Mouse (Mus musculus): Measurements from ENCODE around the gene Denr. TPM values are rescaled to one million over a fixed set of nuclear protein-coding genes. Genes with fewer than 3 reads are reported as not detected.

Gene Denr
- polyA plus RNA-seq, 1 experiment from 2014 or later = 153 TPM

DNA sequence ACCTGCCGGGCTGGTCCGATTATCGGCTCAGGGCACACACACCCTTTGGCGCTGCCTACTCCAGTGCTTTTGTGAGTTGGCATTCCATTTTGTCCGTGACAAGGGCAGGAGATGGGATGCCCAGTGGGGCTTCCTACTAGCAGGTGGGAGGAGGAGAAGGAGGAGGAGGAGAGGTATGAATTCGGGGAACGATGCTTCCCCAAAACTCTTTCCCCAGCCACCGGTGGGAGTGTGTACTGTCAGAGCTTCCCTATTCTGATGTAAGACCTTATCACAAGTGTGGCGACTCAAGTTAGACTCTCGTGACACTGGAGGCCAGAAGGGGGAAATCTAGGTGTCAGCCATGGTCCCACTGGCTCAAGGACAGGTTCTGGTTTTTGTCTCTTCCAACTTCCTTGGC is 22.6 kb upstream of the Denr start:
- no peak overlapping the region for H3K9ac ChIP-seq
- no peak overlapping the region for H3K27ac ChIP-seq
- H3K4me1 ChIP-seq = 0 out of 2 replicates have a peak, but pooled peaks cover 2% of the 10 kb centered on the region
- no peaks in the 10 kb centered on the region for H3K27me3 ChIP-seq
- no peaks in the 10 kb centered on the region for H3K36me3 ChIP-seq
- no peaks in the 10 kb centered on the region for H3K9me3 ChIP-seq (replicated peaks)
- ATAC-seq (ENCODE audit: low FRiP score) = no peak
- WGBS = 75% methylated on average over 10 of the region's 10 CpGs
- H3K4me3 ChIP-seq = no peak overlapping the region
- H3K4me2 ChIP-seq (replicated peaks) = no peak overlapping the region

DNA sequence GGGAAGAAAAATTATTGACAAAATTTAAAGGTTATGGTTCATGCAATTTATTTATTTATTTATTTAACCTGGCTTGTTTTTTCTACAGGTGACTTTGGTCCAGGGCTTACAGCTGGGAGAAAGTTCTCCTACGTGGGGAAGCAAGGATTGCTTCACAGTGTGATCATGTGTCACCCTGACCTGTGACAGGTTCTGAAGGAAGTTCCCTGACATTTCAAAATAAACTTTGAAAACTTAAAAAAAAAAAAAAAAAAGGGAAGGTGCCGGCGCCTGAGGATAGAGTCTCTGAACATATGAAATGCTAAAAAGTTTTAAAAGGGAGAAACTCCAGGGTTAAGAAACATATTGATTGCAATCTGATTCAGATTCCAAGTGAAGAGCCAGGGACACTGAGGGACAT is 20.6 kb upstream of the Denr start:
- no peaks in the 10 kb centered on the region for H3K9me3 ChIP-seq (replicated peaks)
- ATAC-seq (ENCODE audit: low FRiP score) = no peak
- no peak overlapping the region for H3K4me2 ChIP-seq (replicated peaks)
- WGBS = 79% methylated on average over 3 of the region's 3 CpGs
- no peaks in the 10 kb centered on the region for H3K27me3 ChIP-seq
- no peaks in the 10 kb centered on the region for H3K36me3 ChIP-seq
- no peaks in the 10 kb centered on the region for H3K4me1 ChIP-seq
- no peak overlapping the region for H3K9ac ChIP-seq
- H3K27ac ChIP-seq = no peak overlapping the region
- no peak overlapping the region for H3K4me3 ChIP-seq

DNA sequence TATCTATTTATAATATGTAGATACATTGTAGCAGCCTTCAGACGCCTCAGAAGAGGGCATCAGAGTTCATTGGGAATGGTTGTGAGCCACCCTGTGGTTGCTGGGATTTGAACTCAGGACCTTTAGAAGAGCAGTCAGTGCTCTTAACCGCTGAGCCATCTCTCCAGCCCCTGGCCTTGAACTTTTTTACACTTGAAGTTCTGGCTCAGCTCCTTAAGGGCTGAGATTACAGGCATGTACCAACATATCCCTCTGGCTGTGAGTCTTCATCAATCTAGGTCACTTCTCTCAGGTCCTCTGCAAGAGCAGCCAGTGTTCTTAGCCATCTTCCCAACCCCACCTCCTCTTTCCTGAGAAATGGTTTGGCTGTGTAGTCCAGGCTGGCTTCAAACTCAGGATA is 16.7 kb upstream of the Denr start:
- Histone ChIP-seq H3K9ac (no peak overlapping the region), H3K27ac (no peak overlapping the region), H3K27me3 (no peaks in the 10 kb centered on the region), H3K4me1 (no peaks in the 10 kb centered on the region), H3K9me3 (replicated peaks) (no peaks in the 10 kb centered on the region), H3K4me3 (no peak overlapping the region), H3K4me2 (replicated peaks) (no peak overlapping the region), H3K36me3 (no peaks in the 10 kb centered on the region)
- 70% methylated on average over 2 of the region's 2 CpGs for WGBS
- ATAC-seq (ENCODE audit: low FRiP score) = no peak

DNA sequence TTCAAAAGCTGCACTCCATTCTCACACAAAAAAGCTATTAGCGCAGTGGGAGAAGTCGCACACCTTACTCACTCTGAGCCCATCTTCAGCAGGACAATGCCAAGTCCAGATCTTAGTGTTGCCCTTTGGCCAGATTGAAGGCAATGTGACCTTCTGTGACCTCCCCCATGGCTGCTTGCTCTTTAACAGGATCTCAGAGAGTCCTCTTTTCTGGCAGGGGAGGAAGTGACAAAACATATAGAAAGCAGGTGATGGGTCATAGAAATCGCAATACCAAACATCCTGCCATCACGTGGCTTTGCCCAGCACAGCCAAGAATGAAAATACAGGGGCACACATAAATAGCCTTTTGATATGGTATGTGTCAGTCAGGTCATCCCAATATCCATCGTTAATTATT is 16.0 kb upstream of the Denr start:
- H3K4me2 ChIP-seq (replicated peaks) = no peak overlapping the region
- H3K9me3 ChIP-seq (replicated peaks) = no peaks in the 10 kb centered on the region
- H3K4me1 ChIP-seq = no peaks in the 10 kb centered on the region
- H3K36me3 ChIP-seq = no peaks in the 10 kb centered on the region
- no peak overlapping the region for H3K4me3 ChIP-seq
- WGBS = 77% methylated on average over 5 of the region's 5 CpGs
- no peak for ATAC-seq (ENCODE audit: low FRiP score)
- no peak overlapping the region for H3K27ac ChIP-seq
- no peak overlapping the region for H3K9ac ChIP-seq
- no peaks in the 10 kb centered on the region for H3K27me3 ChIP-seq

DNA sequence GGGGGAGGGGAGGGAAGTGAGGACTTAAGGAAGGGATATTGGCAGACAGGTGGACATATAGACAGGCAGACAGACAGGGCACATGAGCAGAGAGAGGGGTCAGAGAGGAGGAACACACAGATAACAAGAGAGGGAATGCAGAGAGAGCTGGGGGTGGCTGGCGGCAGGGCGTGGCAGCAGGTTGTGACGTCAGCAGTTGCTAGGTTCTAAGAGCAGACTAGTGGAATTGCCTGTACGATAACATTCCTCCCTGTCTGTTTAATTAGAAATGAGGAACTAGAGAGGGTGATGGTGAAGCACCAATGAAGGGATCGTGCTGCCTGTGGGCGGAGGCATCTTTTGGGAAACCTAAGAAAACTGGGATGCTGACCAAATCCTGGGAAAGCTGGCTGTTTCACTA is 15.3 kb upstream of the Denr start:
- no peak overlapping the region for H3K9ac ChIP-seq
- no peak overlapping the region for H3K27ac ChIP-seq
- no peaks in the 10 kb centered on the region for H3K27me3 ChIP-seq
- ATAC-seq (ENCODE audit: low FRiP score) = no peak
- H3K36me3 ChIP-seq = no peaks in the 10 kb centered on the region
- H3K4me2 ChIP-seq (replicated peaks) = no peak overlapping the region
- WGBS = 45% methylated on average over 6 of the region's 6 CpGs
- H3K4me3 ChIP-seq = no peak overlapping the region
- H3K9me3 ChIP-seq (replicated peaks) = no peaks in the 10 kb centered on the region
- H3K4me1 ChIP-seq = no peaks in the 10 kb centered on the region

DNA sequence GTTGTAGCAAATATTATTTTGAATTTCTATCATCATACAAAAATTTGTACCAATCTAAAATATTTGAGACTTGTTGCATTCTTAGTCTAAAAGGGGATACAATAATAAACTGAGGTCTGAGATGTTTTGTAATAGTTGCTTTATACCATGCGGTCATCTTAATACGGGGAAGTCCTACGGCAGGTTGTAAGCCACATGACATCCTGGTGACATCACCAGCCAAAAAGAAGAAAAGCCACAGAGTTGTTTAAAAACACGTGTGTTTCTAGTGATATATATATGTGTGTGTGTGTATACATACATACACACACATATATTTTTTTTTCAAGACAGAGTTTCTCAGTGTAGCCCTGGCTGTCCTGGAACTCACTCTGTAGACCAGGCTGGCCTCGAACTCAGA is 13.5 kb upstream of the Denr start:
- H3K9me3 ChIP-seq (replicated peaks) = no peaks in the 10 kb centered on the region
- ATAC-seq (ENCODE audit: low FRiP score) = no peak
- no peak overlapping the region for H3K4me2 ChIP-seq (replicated peaks)
- H3K27ac ChIP-seq = no peak overlapping the region
- H3K4me1 ChIP-seq = no peaks in the 10 kb centered on the region
- no peaks in the 10 kb centered on the region for H3K36me3 ChIP-seq
- WGBS = 89% methylated on average over 5 of the region's 5 CpGs
- no peak overlapping the region for H3K9ac ChIP-seq
- H3K27me3 ChIP-seq = no peaks in the 10 kb centered on the region
- H3K4me3 ChIP-seq = no peak overlapping the region

DNA sequence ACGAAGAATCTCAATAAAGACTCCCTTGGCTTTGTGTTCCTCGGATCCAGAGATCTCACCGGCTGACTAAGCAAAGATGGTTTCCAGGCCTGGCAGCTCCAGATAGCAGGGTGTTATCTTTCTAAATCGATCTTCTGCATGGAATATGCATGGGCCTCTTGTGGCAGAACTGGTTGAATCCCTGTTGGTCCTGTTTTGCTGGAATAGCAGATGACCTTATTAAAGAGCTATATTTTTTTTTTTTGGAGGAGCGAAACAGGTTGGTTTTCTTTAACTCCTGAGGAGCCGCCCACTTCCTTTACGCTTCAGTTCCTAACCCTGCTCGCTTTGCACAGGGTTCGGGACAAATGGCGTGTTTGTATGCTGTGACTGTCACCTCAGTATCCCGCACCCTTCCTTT is 10.6 kb upstream of the Denr start:
- ATAC-seq (ENCODE audit: low FRiP score) = no peak
- Histone ChIP-seq H3K27me3 (no peaks in the 10 kb centered on the region), H3K4me1 (no peaks in the 10 kb centered on the region), H3K4me3 (no peak overlapping the region), H3K9me3 (replicated peaks) (no peaks in the 10 kb centered on the region), H3K9ac (no peak overlapping the region), H3K27ac (no peak overlapping the region), H3K36me3 (no peaks in the 10 kb centered on the region), H3K4me2 (replicated peaks) (no peak overlapping the region)
- 85% methylated on average over 11 of the region's 11 CpGs for WGBS

DNA sequence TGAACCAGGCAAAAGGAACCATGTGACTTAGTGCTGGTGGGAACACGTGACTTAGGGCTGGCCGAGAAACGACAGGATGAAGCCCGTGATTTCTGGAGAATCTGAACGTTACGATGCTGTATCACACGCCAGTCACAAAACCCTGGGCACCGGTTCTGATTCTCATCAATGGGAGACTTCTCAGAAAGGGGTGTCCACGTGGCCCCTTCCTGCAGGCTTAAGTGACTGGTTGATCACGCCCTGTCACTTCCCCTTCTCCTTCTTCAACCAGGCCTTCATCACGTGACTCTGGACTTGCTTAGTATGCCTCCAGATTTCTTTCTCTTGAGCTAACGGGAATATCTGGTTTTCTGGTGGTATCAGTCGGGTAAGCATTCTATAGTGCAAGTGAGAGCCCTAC is 9.6 kb upstream of the Denr start:
- no peak overlapping the region for H3K4me3 ChIP-seq
- no peaks in the 10 kb centered on the region for H3K36me3 ChIP-seq
- no peaks in the 10 kb centered on the region for H3K9me3 ChIP-seq (replicated peaks)
- WGBS = 86% methylated on average over 13 of the region's 13 CpGs
- ATAC-seq (ENCODE audit: low FRiP score) = no peak
- no peak overlapping the region for H3K27ac ChIP-seq
- H3K4me2 ChIP-seq (replicated peaks) = no peak overlapping the region
- H3K27me3 ChIP-seq = no peaks in the 10 kb centered on the region
- no peaks in the 10 kb centered on the region for H3K4me1 ChIP-seq
- no peak overlapping the region for H3K9ac ChIP-seq

DNA sequence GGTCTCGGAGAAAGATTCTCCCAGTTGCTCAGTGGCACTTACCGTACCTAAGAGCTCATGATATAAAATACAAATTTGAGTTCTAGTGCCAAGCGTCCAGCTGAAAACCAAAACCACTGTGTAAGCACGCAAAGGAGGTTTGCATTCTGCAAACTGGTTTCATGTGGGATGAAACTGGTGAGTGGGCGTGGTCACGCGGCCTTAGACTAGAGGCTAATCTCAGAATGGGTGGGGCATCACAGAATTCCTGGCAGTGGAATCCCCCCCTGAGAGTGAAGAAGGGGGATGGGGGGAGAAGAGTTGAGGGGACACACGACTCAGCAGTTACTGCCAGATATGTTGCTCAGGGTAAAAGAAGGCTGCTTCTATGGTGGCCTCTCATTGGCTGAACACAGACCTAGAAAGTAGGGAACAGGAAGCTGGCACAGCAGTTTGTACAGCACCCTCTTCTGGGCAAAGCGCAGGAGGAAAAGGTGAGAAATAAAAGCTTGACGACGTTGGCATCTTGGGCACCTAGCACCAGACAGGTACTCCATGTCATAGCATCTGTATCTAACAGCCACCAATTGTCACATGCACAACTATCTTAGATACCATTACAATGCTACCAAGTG is 2.8 kb upstream of the Denr start:
- peaks cover 10% of the 10 kb centered on the region for H3K36me3 ChIP-seq
- no peak overlapping the region for H3K4me3 ChIP-seq
- 72% methylated on average over 11 of the region's 11 CpGs for WGBS
- ATAC-seq (ENCODE audit: low FRiP score) = no peak
- no peaks in the 10 kb centered on the region for H3K27me3 ChIP-seq
- no peaks in the 10 kb centered on the region for H3K9me3 ChIP-seq (replicated peaks)
- no peak overlapping the region for H3K9ac ChIP-seq
- H3K4me2 ChIP-seq (replicated peaks) = no peak overlapping the region
- H3K4me1 ChIP-seq = peaks cover 16% of the 10 kb centered on the region
- H3K27ac ChIP-seq = no peak overlapping the region

DNA sequence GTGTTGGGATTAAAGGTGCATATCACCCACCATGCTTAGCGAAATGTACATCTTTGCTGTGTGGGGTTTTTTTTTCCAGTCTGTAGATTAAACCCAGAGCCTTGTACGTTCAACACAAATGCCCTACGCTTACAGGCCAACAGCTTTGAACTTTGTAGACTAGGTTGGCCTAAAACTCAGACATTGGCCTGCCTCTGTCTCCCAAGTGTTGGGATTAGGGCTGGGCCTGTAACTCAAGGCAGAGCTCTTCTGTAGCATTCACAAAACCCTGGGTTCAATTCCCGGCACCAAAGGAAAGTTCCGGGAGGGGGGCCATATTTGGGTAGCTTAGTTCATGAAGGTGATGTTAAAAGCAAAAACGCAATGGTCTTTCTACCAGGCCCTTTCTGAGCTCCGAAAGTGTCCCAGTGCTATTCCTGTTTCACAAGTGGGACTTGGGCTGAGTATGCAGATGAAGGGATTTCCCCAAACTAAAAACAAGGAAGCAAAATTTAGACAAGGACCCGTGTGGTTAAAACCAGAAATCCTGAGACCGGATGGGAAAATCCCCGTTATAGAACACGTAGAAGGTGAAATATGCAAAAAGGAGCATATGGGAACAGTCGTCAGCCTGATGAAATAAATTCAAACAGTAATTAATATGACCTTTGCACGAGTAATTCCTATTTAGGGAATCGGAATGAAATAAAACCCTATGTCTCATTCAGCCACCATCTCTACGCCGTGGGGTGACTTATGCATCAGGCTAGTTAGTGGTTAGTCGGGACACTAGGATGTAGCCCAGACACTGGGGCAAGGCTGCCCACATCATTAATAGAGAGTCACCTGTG is 614 bp upstream of the Denr start:
- 0 out of 2 replicates have a peak overlapping the region, but pooled peaks have one; percentile 92 for H3K4me3 ChIP-seq
- ATAC-seq (ENCODE audit: low FRiP score) = no peak
- no peak overlapping the region for H3K27ac ChIP-seq

DNA sequence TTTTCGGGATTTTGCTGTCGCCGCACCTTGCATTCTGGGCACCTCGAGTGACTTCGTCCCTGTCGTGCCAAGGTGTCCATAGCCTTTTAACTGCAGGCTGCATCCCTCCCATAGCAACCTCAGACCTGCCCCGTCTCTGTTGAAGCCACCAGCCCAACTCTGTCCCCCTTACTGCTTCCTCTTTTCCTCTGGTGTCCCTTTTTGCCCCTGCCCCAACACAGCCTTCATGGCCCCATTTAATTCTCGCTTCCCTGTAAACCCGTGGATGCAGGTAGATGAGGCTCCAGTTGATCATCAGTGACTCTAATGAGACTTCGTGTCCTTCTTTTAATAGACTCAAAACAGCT is 629 bp downstream of the Denr start:
- no peaks in the 10 kb centered on the region for H3K9me3 ChIP-seq (replicated peaks)
- H3K4me1 ChIP-seq = peaks cover 16% of the 10 kb centered on the region
- peak overlapping the region; percentile 80 for H3K4me2 ChIP-seq (replicated peaks)
- peak overlapping the region; percentile 86 for H3K27ac ChIP-seq
- 5% methylated on average over 10 of the region's 10 CpGs for WGBS
- no peaks in the 10 kb centered on the region for H3K27me3 ChIP-seq
- peaks cover 32% of the 10 kb centered on the region for H3K36me3 ChIP-seq
- no peak for ATAC-seq (ENCODE audit: low FRiP score)
- H3K9ac ChIP-seq = peak overlapping the region; percentile 98
- H3K4me3 ChIP-seq = peak overlapping the region; percentile 92

More for the DNA sequence above, 614 bp upstream of the Denr start:
- no peaks in the 10 kb centered on the region for H3K9me3 ChIP-seq (replicated peaks)
- 0 out of 2 replicates have a peak overlapping the region, but pooled peaks have one; percentile 98 for H3K9ac ChIP-seq
- no peaks in the 10 kb centered on the region for H3K27me3 ChIP-seq
- H3K4me1 ChIP-seq = peaks cover 16% of the 10 kb centered on the region
- H3K36me3 ChIP-seq = peaks cover 28% of the 10 kb centered on the region
- peak overlapping the region; percentile 80; the same call in 1 of the 2 replicates for H3K4me2 ChIP-seq (replicated peaks)
- 71% methylated on average over 17 of the region's 17 CpGs for WGBS

DNA sequence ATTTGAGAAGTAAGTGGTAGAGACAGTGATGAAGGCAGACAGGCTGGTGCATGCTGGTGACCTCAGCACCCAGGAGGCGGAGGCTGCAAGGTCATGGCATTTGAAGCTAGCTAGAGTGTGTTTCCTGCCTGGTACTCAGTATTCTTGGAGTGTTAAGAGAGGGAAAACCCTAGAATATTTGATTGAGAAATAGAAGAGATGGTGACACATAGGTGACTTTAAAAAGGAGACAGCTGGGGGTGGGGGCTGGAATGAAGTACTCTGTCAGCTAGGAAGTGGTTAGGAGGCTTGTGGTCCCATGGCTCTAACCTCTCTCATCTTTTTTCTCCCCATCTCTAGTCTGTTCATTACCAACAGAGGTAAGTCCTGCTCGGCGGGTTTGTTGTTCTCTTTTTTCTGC is 7.9 kb downstream of the Denr start:
- no peak for ATAC-seq (ENCODE audit: low FRiP score)
- Histone ChIP-seq H3K9me3 (replicated peaks) (no peaks in the 10 kb centered on the region), H3K4me1 (0 out of 2 replicates have a peak, but pooled peaks cover 3% of the 10 kb centered on the region), H3K9ac (no peak overlapping the region), H3K4me2 (replicated peaks) (no peak overlapping the region), H3K4me3 (no peak overlapping the region), H3K36me3 (peaks cover 76% of the 10 kb centered on the region), H3K27me3 (no peaks in the 10 kb centered on the region), H3K27ac (no peak overlapping the region)
- 93% methylated on average over 3 of the region's 3 CpGs for WGBS

DNA sequence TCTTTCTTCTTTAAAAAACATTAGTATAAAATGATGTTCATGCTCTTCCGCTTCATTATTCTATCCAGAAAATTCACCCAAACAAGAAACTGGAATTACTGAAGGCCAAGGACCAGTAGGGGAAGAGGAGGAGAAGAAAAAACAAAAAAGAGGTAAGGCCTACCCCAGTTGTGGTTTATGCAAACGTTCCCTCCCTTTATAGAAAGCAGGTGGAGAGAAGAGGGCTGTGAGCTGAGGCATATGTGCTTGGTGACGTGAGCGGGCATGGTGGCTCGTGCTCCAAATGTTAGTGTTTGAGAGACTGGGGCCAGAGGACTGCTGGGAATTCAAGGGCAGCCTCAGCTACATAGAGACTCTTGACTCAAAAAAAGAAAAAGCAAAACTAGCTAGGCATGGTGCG is 15.1 kb downstream of the Denr start:
- H3K4me1 ChIP-seq = no peaks in the 10 kb centered on the region
- 92% methylated on average over 6 of the region's 6 CpGs for WGBS
- ATAC-seq (ENCODE audit: low FRiP score) = no peak
- H3K27ac ChIP-seq = no peak overlapping the region
- H3K4me3 ChIP-seq = no peak overlapping the region
- no peak overlapping the region for H3K9ac ChIP-seq
- H3K36me3 ChIP-seq = peaks cover 83% of the 10 kb centered on the region
- no peaks in the 10 kb centered on the region for H3K27me3 ChIP-seq
- H3K9me3 ChIP-seq (replicated peaks) = no peaks in the 10 kb centered on the region
- H3K4me2 ChIP-seq (replicated peaks) = no peak overlapping the region

Data from hindbrain, embryonic 12.5 days (tissue).